Mouse (Mus musculus): Measurements from ENCODE around the gene Traf4. TPM values are rescaled to one million over a fixed set of nuclear protein-coding genes. Genes with fewer than 3 reads are reported as not detected.

Traf4 gene
- polyA plus RNA-seq, 1 experiment from 2014 or later: 56.5 TPM

GRCm38 (mm10) chr11:78163681-78164603, 1.4 kb downstream of the Traf4 start:
- no peaks in the 10 kb centered on the region for H3K27me3 ChIP-seq (ENCODE audit: control insufficient read depth, insufficient read depth, low read length)
- H3K4me1 ChIP-seq (ENCODE audit: control insufficient read depth, insufficient read depth, low read length): peaks cover 27% of the 10 kb centered on the region
- peaks cover 30% of the 10 kb centered on the region for H3K36me3 ChIP-seq (ENCODE audit: control insufficient read depth, insufficient read depth, low read length)
- peak overlapping the region; percentile 98 for H3K27ac ChIP-seq (ENCODE audit: low read depth, low read length)
- WGBS: under 1% methylated on average over 22 of the region's 22 CpGs
- no peaks in the 10 kb centered on the region for H3K9me3 ChIP-seq (ENCODE audit: control insufficient read depth, low read length)
- H3K4me3 ChIP-seq (ENCODE audit: low read depth, low read length): peak overlapping the region; percentile 85
- peak overlapping the region; percentile 97 for H3K9ac ChIP-seq (replicated peaks; ENCODE audit: low read depth, low read length)
- peak overlapping the region; percentile 62 for H3K4me2 ChIP-seq (ENCODE audit: low read depth, low read length)
- peak; percentile 35 for ATAC-seq (ENCODE audit: low read depth)

- Histone ChIP-seq H3K9ac (replicated peaks; ENCODE audit: low read depth, low read length) (peak overlapping the region; percentile 97), H3K4me2 (ENCODE audit: low read depth, low read length) (peak overlapping the region; percentile 62), H3K9me3 (ENCODE audit: control insufficient read depth, low read length) (no peaks in the 10 kb centered on the region), H3K4me1 (ENCODE audit: control insufficient read depth, insufficient read depth, low read length) (peaks cover 29% of the 10 kb centered on the region), H3K27ac (ENCODE audit: low read depth, low read length) (peak overlapping the region; percentile 98), H3K27me3 (ENCODE audit: control insufficient read depth, insufficient read depth, low read length) (no peaks in the 10 kb centered on the region), H3K36me3 (ENCODE audit: control insufficient read depth, insufficient read depth, low read length) (peaks cover 39% of the 10 kb centered on the region), H3K4me3 (ENCODE audit: low read depth, low read length) (peak overlapping the region; percentile 85)
- ATAC-seq (ENCODE audit: low read depth): no peak
- WGBS: 81% methylated on average over 2 of the region's 2 CpGs
Measured at GRCm38 (mm10) chr11:78163045-78163444, 2.3 kb downstream of the Traf4 start.

GRCm38 (mm10) chr11:78162504-78162903, 2.9 kb downstream of the Traf4 start:
- Histone ChIP-seq H3K9me3 (ENCODE audit: control insufficient read depth, low read length) (no peaks in the 10 kb centered on the region), H3K4me2 (ENCODE audit: low read depth, low read length) (peak overlapping the region; percentile 62), H3K27ac (ENCODE audit: low read depth, low read length) (peak overlapping the region; percentile 98), H3K4me1 (ENCODE audit: control insufficient read depth, insufficient read depth, low read length) (peaks cover 30% of the 10 kb centered on the region), H3K4me3 (ENCODE audit: low read depth, low read length) (peak overlapping the region; percentile 85; the same call in 1 of the 2 replicates), H3K27me3 (ENCODE audit: control insufficient read depth, insufficient read depth, low read length) (no peaks in the 10 kb centered on the region), H3K9ac (replicated peaks; ENCODE audit: low read depth, low read length) (peak overlapping the region; percentile 97), H3K36me3 (ENCODE audit: control insufficient read depth, insufficient read depth, low read length) (peaks cover 44% of the 10 kb centered on the region)
- no peak for ATAC-seq (ENCODE audit: low read depth)
- WGBS: 18% methylated on average over 6 of the region's 6 CpGs

DNA sequence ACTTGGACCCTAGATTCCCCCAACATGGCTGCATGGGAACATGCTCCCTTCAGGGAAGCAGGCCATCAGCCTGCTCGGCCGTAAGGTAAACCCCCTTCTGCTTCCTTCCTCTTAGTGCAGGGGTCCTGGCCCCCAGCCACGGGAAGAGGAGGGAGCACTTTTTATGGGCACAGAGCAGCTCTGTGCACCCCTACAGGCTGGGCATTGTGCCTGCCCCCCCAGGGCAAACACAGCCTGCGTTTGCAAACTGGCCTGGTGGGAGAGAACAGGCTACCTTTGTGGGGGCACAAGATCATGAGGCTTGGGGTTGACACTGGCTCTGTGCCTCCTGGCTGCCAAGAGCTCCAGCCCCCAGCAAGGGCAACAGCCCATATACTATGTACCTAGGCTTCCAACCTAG, 3.4 kb downstream of the Traf4 start:
- Histone ChIP-seq H3K9me3 (ENCODE audit: control insufficient read depth, low read length) (no peaks in the 10 kb centered on the region), H3K4me3 (ENCODE audit: low read depth, low read length) (peak overlapping the region; percentile 3; the same call in 1 of the 2 replicates), H3K9ac (replicated peaks; ENCODE audit: low read depth, low read length) (peak overlapping the region; percentile 97; the same call in 1 of the 2 replicates), H3K36me3 (ENCODE audit: control insufficient read depth, insufficient read depth, low read length) (peaks cover 50% of the 10 kb centered on the region), H3K4me2 (ENCODE audit: low read depth, low read length) (peak overlapping the region; percentile 62; the same call in 1 of the 2 replicates), H3K27ac (ENCODE audit: low read depth, low read length) (peak overlapping the region; percentile 98), H3K27me3 (ENCODE audit: control insufficient read depth, insufficient read depth, low read length) (no peaks in the 10 kb centered on the region), H3K4me1 (ENCODE audit: control insufficient read depth, insufficient read depth, low read length) (peaks cover 32% of the 10 kb centered on the region)
- WGBS: 36% methylated on average over 4 of the region's 4 CpGs
- no peak for ATAC-seq (ENCODE audit: low read depth)

GRCm38 (mm10) chr11:78161169-78161568, 4.2 kb downstream of the Traf4 start:
- 93% methylated on average over 14 of the region's 14 CpGs for WGBS
- H3K36me3 ChIP-seq (ENCODE audit: control insufficient read depth, insufficient read depth, low read length): peaks cover 51% of the 10 kb centered on the region

GRCm38 (mm10) chr11:78160675-78161074, 4.7 kb downstream of the Traf4 start:
- no peak overlapping the region for H3K4me2 ChIP-seq (ENCODE audit: low read depth, low read length)
- no peaks in the 10 kb centered on the region for H3K9me3 ChIP-seq (ENCODE audit: control insufficient read depth, low read length)
- peaks cover 51% of the 10 kb centered on the region for H3K36me3 ChIP-seq (ENCODE audit: control insufficient read depth, insufficient read depth, low read length)
- H3K4me1 ChIP-seq (ENCODE audit: control insufficient read depth, insufficient read depth, low read length): peaks cover 28% of the 10 kb centered on the region
- no peaks in the 10 kb centered on the region for H3K27me3 ChIP-seq (ENCODE audit: control insufficient read depth, insufficient read depth, low read length)
- no peak overlapping the region for H3K4me3 ChIP-seq (ENCODE audit: low read depth, low read length)
- 87% methylated on average over 3 of the region's 3 CpGs for WGBS
- H3K27ac ChIP-seq (ENCODE audit: low read depth, low read length): no peak overlapping the region
- no peak overlapping the region for H3K9ac ChIP-seq (replicated peaks; ENCODE audit: low read depth, low read length)
- ATAC-seq (ENCODE audit: low read depth): no peak

More at GRCm38 (mm10) chr11:78161169-78161568, 4.2 kb downstream of the Traf4 start:
- ATAC-seq (ENCODE audit: low read depth): no peak
- Histone ChIP-seq H3K4me2 (ENCODE audit: low read depth, low read length) (no peak overlapping the region), H3K27me3 (ENCODE audit: control insufficient read depth, insufficient read depth, low read length) (no peaks in the 10 kb centered on the region), H3K27ac (ENCODE audit: low read depth, low read length) (no peak overlapping the region), H3K4me1 (ENCODE audit: control insufficient read depth, insufficient read depth, low read length) (peaks cover 32% of the 10 kb centered on the region), H3K9ac (replicated peaks; ENCODE audit: low read depth, low read length) (no peak overlapping the region), H3K9me3 (ENCODE audit: control insufficient read depth, low read length) (no peaks in the 10 kb centered on the region), H3K4me3 (ENCODE audit: low read depth, low read length) (no peak overlapping the region)

GRCm38 (mm10) chr11:78160171-78160570, 5.2 kb downstream of the Traf4 start:
- no peak overlapping the region for H3K27ac ChIP-seq (ENCODE audit: low read depth, low read length)
- WGBS: 90% methylated on average over 18 of the region's 18 CpGs
- no peak for ATAC-seq (ENCODE audit: low read depth)

DNA sequence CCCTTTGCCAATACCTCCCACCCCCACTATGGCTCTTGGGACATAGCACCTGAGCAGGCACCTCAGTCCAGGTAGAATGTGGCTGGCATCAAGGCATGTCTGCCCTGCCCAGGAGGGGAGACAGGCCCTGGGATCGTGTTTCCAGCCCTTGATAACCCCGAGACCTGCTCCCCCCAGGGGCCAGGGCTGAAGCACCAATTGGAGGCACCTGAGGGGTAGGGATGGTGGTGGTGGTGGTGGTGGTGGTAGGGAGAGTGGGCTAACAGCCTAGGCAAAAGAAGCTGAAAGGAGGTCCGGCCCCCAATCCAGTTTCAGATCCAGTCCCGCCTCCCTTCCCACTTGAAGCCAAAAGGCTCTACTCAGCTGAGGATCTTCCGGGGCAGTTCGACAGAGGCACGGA, 5.8 kb downstream of the Traf4 start:
- Histone ChIP-seq H3K4me3 (ENCODE audit: low read depth, low read length) (no peak overlapping the region), H3K27ac (ENCODE audit: low read depth, low read length) (no peak overlapping the region), H3K9ac (replicated peaks; ENCODE audit: low read depth, low read length) (no peak overlapping the region), H3K9me3 (ENCODE audit: control insufficient read depth, low read length) (no peaks in the 10 kb centered on the region), H3K36me3 (ENCODE audit: control insufficient read depth, insufficient read depth, low read length) (peaks cover 58% of the 10 kb centered on the region), H3K4me1 (ENCODE audit: control insufficient read depth, insufficient read depth, low read length) (peaks cover 28% of the 10 kb centered on the region), H3K4me2 (ENCODE audit: low read depth, low read length) (no peak overlapping the region), H3K27me3 (ENCODE audit: control insufficient read depth, insufficient read depth, low read length) (no peaks in the 10 kb centered on the region)
- no peak for ATAC-seq (ENCODE audit: low read depth)
- WGBS: 85% methylated on average over 7 of the region's 7 CpGs

More at GRCm38 (mm10) chr11:78160171-78160570, 5.2 kb downstream of the Traf4 start:
- Histone ChIP-seq H3K4me3 (ENCODE audit: low read depth, low read length) (no peak overlapping the region), H3K9ac (replicated peaks; ENCODE audit: low read depth, low read length) (no peak overlapping the region), H3K9me3 (ENCODE audit: control insufficient read depth, low read length) (no peaks in the 10 kb centered on the region), H3K4me1 (ENCODE audit: control insufficient read depth, insufficient read depth, low read length) (peaks cover 26% of the 10 kb centered on the region), H3K4me2 (ENCODE audit: low read depth, low read length) (no peak overlapping the region), H3K36me3 (ENCODE audit: control insufficient read depth, insufficient read depth, low read length) (peaks cover 52% of the 10 kb centered on the region), H3K27me3 (ENCODE audit: control insufficient read depth, insufficient read depth, low read length) (no peaks in the 10 kb centered on the region)

GRCm38 (mm10) chr11:78159096-78159495, 6.3 kb downstream of the Traf4 start:
- H3K36me3 ChIP-seq (ENCODE audit: control insufficient read depth, insufficient read depth, low read length): peaks cover 61% of the 10 kb centered on the region
- no peak overlapping the region for H3K27ac ChIP-seq (ENCODE audit: low read depth, low read length)
- H3K27me3 ChIP-seq (ENCODE audit: control insufficient read depth, insufficient read depth, low read length): no peaks in the 10 kb centered on the region
- ATAC-seq (ENCODE audit: low read depth): peak; percentile 18; the same call in 1 of the 2 replicates
- 24% methylated on average over 2 of the region's 2 CpGs for WGBS
- H3K4me3 ChIP-seq (ENCODE audit: low read depth, low read length): no peak overlapping the region
- no peaks in the 10 kb centered on the region for H3K9me3 ChIP-seq (ENCODE audit: control insufficient read depth, low read length)
- no peak overlapping the region for H3K4me2 ChIP-seq (ENCODE audit: low read depth, low read length)
- H3K4me1 ChIP-seq (ENCODE audit: control insufficient read depth, insufficient read depth, low read length): peaks cover 32% of the 10 kb centered on the region
- H3K9ac ChIP-seq (replicated peaks; ENCODE audit: low read depth, low read length): no peak overlapping the region
